Mouse (Mus musculus) spleen, adult 2 months (tissue): ENCODE results near the gene Gm20379. TPM values are rescaled to one million over a fixed set of nuclear protein-coding genes. Genes with fewer than 3 reads are reported as not detected.

Experiments used
- DNase-seq, 2 experiments: peaks; one replicate each; pipeline versions ENCODE4 v3.0.0 to v3.0.0-alpha.2; 2012 to 2021; ENCODE audit warnings: low spot score in 2 of 2, low read depth in 1 of 2
- H3K27ac ChIP-seq: fragments of 200-500 bp; 2 replicates; pipeline ENCODE4 v1.5.1; 2012; ENCODE audit warnings: low read length, inconsistent platforms; ENCODE audit not compliant: insufficient read depth
- H3K27me3 ChIP-seq: fragments of 200-500 bp; 2 replicates; pipeline ENCODE4 v1.6.1; 2012; ENCODE audit warnings: mild to moderate bottlenecking, moderate library complexity, low read length, inconsistent platforms; ENCODE audit not compliant: control insufficient read depth, insufficient read depth
- H3K36me3 ChIP-seq: fragments of 200-500 bp; 2 replicates; pipeline ENCODE4 v1.6.1; 2012; ENCODE audit warnings: mild to moderate bottlenecking, low read length, inconsistent platforms; ENCODE audit not compliant: control insufficient read depth, insufficient read depth
- H3K4me1 ChIP-seq: fragments of 200-500 bp; 2 replicates; pipeline ENCODE4 v1.6.1; 2011; ENCODE audit warnings: inconsistent platforms; ENCODE audit not compliant: control insufficient read depth, insufficient read depth, insufficient read length
- H3K4me3 ChIP-seq: fragments of 200-500 bp; 2 replicates; pipeline ENCODE4 v1.5.1; 2011; ENCODE audit warnings: mild to moderate bottlenecking, inconsistent platforms; ENCODE audit not compliant: insufficient read depth, insufficient read length; ENCODE audit errors: extremely low read depth
- CTCF ChIP-seq: fragments of 200-500 bp; IDR thresholded peaks from 2 replicates; pipeline ENCODE4 v1.5.1; 2011; ENCODE audit warnings: mild to moderate bottlenecking, inconsistent platforms; ENCODE audit not compliant: insufficient read depth, insufficient read length, insufficient replicate concordance; ENCODE audit errors: extremely low read depth
- POLR2A ChIP-seq: fragments of 200-500 bp; IDR thresholded peaks from 2 replicates; pipeline ENCODE4 v1.6.1; 2011; ENCODE audit warnings: low read depth, low read length, inconsistent platforms
- WGBS: fragments of 180-500 bp; shearing (Covaris S2); methylation state at CpG from one replicate; pipeline ENCODE4 v1.1.7; 2018; 5-methylcytosine and 5-hydroxymethylcytosine counted together
- polyA plus RNA-seq: library from polyadenylated mRNA; depleted of rRNA; stranded (reverse); fragments of >200 nt; gene quantifications from 2 replicates; pipeline ENCODE4 v1.2.3, GENCODE M21; 2012; rRNA removed

The Gm20379 gene
- polyA plus RNA-seq = not detected in 2 replicates

DNA sequence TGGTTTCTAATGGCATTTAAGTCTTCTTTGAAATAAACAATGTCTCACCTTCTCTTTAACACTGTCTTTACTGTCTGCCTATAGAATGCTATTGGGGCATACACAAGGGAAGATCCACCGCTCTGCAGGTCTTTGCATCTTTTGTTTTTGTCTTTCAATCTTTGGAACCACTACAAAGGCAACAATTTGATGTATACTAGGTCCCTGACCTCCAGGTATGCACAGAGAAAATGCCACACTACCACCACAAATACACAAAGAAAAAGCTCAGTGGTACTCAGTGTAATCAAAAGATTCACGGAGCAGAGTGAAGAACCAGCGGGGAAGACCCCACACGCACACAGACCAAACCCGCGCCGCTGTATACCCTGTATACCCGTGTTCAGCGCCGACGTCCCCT, at the start of gene Gm20379:
Gene Gm20379, plus strand, starts transcription at position 301 of the 400 bp plus-strand sequence.
- 96% methylated on average over 11 of the region's 11 CpGs for WGBS
- DNase-seq = no peak
- TF ChIP-seq CTCF (no peak), POLR2A (no peak)
- no peak within 1 kb of the TSS for H3K4me3 ChIP-seq
- H3K36me3 ChIP-seq = peaks cover 12% of the 10 kb centered on the region
- no peaks in the 10 kb centered on the region; the same call in 1 of the 2 replicates for H3K4me1 ChIP-seq
- H3K27ac ChIP-seq = no peak within 1 kb of the TSS
- H3K27me3 ChIP-seq = no peaks in the 10 kb centered on the region

DNA sequence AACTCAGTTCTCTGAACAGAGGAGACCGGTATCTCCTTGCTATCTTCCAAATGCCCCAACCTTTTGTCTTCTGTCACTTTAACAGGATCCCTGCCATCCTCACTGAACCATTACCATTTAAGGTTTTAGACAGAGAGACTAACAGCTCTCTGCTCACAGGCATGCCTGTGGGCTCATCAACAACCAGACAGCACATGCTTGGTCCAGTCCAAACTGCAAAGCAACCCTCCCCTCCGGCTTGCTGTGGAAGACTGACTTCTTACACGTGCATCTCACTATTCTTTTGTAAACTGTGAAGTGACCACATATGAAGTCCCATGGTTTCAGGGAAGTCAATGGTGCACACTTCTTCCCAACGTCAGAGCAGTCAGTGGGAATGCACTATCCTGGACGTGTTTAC, 44.5 kb upstream of the Gm20379 start:
- H3K4me1 ChIP-seq = no peaks in the 10 kb centered on the region
- DNase-seq = no peak
- TF ChIP-seq POLR2A = no peak
- TF ChIP-seq CTCF = no peak
- H3K36me3 ChIP-seq = peaks cover 6% of the 10 kb centered on the region; the same call in 1 of the 2 replicates
- no peak overlapping the region for H3K4me3 ChIP-seq
- no peaks in the 10 kb centered on the region for H3K27me3 ChIP-seq
- no peak overlapping the region for H3K27ac ChIP-seq
- 89% methylated on average over 5 of the region's 5 CpGs for WGBS

DNA sequence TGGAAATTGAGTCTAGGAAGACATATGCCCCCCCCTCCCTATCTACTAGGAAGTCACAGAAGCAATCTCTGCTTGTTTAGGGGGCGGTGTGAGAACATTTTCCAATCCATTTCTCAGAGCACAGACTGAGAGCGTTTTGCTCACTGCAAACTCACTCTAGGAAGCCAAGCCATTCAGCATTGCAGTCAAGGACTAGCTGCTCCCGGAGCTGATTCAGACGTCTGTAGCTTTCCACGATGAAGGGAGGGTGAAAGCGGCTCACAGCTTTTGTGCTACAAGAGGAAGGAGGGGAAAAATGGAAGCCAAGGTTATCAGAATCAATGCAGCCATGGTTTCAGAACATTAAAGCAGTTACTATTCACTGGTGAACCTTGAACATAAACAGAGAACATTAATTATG, 42.2 kb upstream of the Gm20379 start:
- WGBS = 95% methylated on average over 6 of the region's 6 CpGs
- Histone ChIP-seq H3K36me3 (peaks cover 6% of the 10 kb centered on the region; the same call in 1 of the 2 replicates), H3K4me3 (no peak overlapping the region), H3K27ac (no peak overlapping the region), H3K27me3 (no peaks in the 10 kb centered on the region), H3K4me1 (no peaks in the 10 kb centered on the region)
- TF ChIP-seq POLR2A = no peak
- no peak for TF ChIP-seq CTCF
- no peak for DNase-seq

DNA sequence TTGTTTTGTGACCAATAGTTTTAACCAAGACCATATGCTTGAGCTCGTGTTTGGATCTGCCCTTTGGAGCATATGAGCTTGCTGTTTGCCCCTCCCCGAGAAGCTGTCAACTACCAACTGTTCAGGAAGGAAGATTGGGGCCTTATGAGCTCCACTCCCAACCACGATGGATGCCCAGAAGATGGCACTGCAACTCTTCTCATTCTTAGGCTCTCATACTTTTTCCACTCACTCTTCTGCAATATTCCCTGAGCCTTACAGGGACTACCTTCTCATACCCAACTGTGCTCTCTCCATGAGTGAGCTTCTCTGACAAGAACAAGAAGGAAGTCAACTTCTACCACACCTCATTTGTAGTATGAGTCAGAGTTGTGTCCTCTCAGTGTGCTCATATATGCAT, 38.7 kb upstream of the Gm20379 start:
- TF ChIP-seq CTCF = peak; percentile 6; the same call in 1 of the 2 replicates
- no peak for TF ChIP-seq POLR2A
- H3K4me3 ChIP-seq = no peak overlapping the region
- H3K27me3 ChIP-seq = no peaks in the 10 kb centered on the region
- no peak overlapping the region for H3K27ac ChIP-seq
- H3K4me1 ChIP-seq = no peaks in the 10 kb centered on the region
- no peak for DNase-seq
- 56% methylated on average over 3 of the region's 3 CpGs for WGBS
- H3K36me3 ChIP-seq = peaks cover 3% of the 10 kb centered on the region; the same call in 1 of the 2 replicates

DNA sequence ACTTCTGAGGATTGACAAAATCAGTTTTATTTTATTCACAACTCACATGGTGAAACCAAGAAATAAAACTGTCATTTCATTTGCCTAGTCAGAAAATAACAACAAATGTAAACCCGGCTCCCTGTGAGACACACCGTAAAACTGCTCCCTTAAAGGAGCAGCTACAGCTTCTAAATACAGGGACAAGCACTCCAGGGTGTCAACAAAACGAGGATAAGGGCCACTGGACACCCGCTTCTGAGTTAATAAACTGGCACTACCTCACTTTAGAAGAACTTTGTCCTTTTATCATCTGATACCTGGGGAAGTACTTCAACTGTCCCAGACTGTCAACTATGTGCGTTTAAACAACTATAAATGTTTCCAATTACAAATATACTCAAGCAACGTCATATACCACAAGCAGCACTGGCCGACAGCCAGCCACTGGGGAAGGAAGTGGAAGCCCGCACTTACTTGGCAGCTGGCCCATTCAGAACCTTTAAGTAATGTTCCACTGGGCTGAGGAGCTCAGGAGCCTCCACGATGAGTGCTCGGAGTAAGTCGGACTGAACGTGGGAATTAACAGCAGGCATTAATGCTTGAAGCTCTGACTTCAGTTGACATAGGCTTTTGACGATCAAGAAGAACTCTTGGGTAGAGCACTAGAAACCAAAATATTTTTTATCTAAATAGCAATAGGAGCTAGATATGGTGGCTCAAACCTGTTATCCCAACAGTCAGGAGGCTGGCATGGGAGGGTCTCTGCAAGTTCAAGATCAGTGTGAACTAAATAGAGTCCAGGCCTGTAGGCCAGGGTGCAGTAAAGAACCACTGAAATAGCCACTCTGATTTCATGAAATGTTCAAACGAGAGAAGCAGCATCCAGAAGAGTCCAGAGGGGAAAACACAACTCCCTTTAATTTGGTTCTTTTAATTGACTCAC, 31.2 kb upstream of the Gm20379 start:
- no peak overlapping the region for H3K4me3 ChIP-seq
- H3K36me3 ChIP-seq = peaks cover 3% of the 10 kb centered on the region; the same call in 1 of the 2 replicates
- peak; percentile 23 to 26 for DNase-seq
- no peaks in the 10 kb centered on the region for H3K27me3 ChIP-seq
- H3K27ac ChIP-seq = no peak overlapping the region
- 25% methylated on average over 14 of the region's 14 CpGs for WGBS
- TF ChIP-seq CTCF (no peak), POLR2A (no peak)
- H3K4me1 ChIP-seq = no peaks in the 10 kb centered on the region

DNA sequence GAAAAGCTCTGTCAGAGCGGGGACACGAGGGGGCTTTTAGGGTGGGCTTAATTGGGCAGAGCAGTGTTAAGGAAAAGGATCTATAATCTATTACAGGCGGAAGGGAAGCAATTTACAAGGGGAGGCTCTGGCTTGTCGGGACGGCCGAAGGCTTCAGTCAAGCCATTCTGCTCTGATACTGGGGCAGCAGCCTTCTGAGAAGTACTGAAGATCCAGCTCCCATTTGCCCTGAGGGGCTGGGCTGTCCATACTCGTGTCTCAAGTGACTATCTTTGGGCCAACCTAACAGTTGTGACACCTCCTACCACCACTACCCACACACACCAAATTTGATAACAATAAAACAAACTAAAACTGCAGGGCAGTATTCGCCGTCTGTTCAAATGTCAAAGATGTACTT, 30.5 kb upstream of the Gm20379 start:
- H3K4me3 ChIP-seq = no peak overlapping the region
- H3K36me3 ChIP-seq = peaks cover 3% of the 10 kb centered on the region; the same call in 1 of the 2 replicates
- H3K27me3 ChIP-seq = no peaks in the 10 kb centered on the region
- TF ChIP-seq CTCF = no peak
- no peak for TF ChIP-seq POLR2A
- no peaks in the 10 kb centered on the region for H3K4me1 ChIP-seq
- no peak for DNase-seq
- no peak overlapping the region for H3K27ac ChIP-seq
- WGBS = 89% methylated on average over 9 of the region's 9 CpGs

DNA sequence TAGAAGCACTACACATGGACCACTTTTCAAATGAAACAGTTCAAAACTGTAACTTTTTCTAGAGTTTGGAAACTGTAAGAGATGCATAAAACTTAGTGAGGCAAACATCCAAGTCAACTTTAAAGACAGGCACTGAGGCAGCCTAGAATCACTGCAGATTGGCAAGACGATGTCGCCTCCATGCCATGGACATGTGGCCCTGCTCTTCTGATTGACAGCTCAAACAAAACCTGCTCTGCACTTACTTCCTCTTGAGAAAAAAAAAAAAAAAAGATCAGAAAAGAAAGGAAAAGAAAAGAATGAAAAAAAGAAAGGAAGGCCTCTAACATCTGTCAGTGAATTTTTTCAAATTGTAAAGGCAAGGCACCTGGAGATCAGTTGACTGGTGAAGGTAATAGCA, 28.8 kb upstream of the Gm20379 start:
- DNase-seq = no peak
- peaks cover 3% of the 10 kb centered on the region; the same call in 1 of the 2 replicates for H3K36me3 ChIP-seq
- no peaks in the 10 kb centered on the region for H3K4me1 ChIP-seq
- WGBS = 58% methylated on average over 2 of the region's 2 CpGs
- H3K4me3 ChIP-seq = no peak overlapping the region
- H3K27ac ChIP-seq = no peak overlapping the region
- no peak for TF ChIP-seq CTCF
- TF ChIP-seq POLR2A = no peak
- H3K27me3 ChIP-seq = no peaks in the 10 kb centered on the region
